Comparison of ENCODE assay signal across 8 mouse cellular contexts in the genomic region with DNA sequence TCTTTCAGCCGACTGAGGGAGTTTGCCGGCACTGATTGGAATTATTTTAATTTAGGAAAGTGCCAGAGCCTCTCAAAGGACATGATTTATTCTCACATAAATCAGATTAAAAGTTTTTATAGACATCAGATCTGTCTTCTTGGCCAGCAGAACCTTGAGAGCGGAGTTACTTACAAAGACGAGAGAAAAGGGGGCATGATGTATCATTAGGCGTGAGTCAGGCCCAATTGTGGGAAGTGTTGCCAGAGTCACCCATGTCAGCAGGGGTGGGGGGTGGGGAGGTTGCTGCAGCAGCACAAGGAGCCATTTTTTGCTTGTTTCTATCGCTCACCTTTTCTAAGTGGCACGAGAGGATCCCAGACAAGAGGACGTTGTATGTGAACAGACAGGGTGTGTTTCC.
A peak's percentile ranks its signal among the peaks of the same experiment; 100 is the strongest.
DNase-seq lines count a peak whose midpoint lies in the region; ATAC-seq and TF ChIP-seq lines count a peak whose summit lies in the region.

No protein-coding gene starts in this region.

- ATAC-seq in kidney, embryonic 15.5 days (replicated peaks; ENCODE audit: low FRiP score) = 0 out of 2 replicates have a peak, but pooled peaks have one; percentile 22
- ATAC-seq in heart, postnatal 0 days (ENCODE audit: insufficient read depth, low read depth) = no peak
- ATAC-seq in midbrain, embryonic 12.5 days (ENCODE audit: low FRiP score, low read depth) = no peak
- no peak for ATAC-seq in megakaryocyte-erythroid progenitor cell, adult 5-6 weeks (replicated peaks; ENCODE audit: low FRiP score, low TSS enrichment, poor library complexity, severe bottlenecking)

- H3K27ac ChIP-seq in kidney, embryonic 15.5 days = peak overlapping the region; percentile 75
- peak overlapping the region; percentile 46; the same call in 1 of the 2 replicates for H3K27ac ChIP-seq in heart, postnatal 0 days (ENCODE audit: low read depth)
- H3K27ac ChIP-seq in midbrain, embryonic 12.5 days (replicated peaks) = no peak overlapping the region

- H3K4me2 ChIP-seq in kidney, embryonic 15.5 days = peak overlapping the region; percentile 77
- H3K4me2 ChIP-seq in heart, postnatal 0 days (ENCODE audit: low read depth, low read length) = peak overlapping the region; percentile 73
- peak overlapping the region; percentile 42 for H3K4me2 ChIP-seq in midbrain, embryonic 12.5 days (replicated peaks)

- 2% methylated on average over 8 of the region's 8 CpGs for WGBS in kidney, embryonic 15.5 days
- 4% methylated on average over 8 of the region's 8 CpGs for WGBS in heart, postnatal 0 days
- WGBS in midbrain, embryonic 12.5 days = 1% methylated on average over 8 of the region's 8 CpGs

- no peak for TF ChIP-seq EP300 in heart, postnatal 0 days (IDR thresholded peaks at IDR 0.05; ENCODE audit: low read depth)

- H3K36me3 ChIP-seq in kidney, embryonic 15.5 days = no peaks in the 10 kb centered on the region
- H3K36me3 ChIP-seq in heart, postnatal 0 days (replicated peaks; ENCODE audit: control insufficient read depth, insufficient read depth, low read length) = no peaks in the 10 kb centered on the region
- no peaks in the 10 kb centered on the region for H3K36me3 ChIP-seq in midbrain, embryonic 12.5 days

- no peaks in the 10 kb centered on the region for H3K9me3 ChIP-seq in kidney, embryonic 15.5 days (replicated peaks)
- no peaks in the 10 kb centered on the region for H3K9me3 ChIP-seq in heart, postnatal 0 days (replicated peaks; ENCODE audit: control insufficient read depth, low read length)
- H3K9me3 ChIP-seq in midbrain, embryonic 12.5 days = no peaks in the 10 kb centered on the region

- peaks cover 4% of the 10 kb centered on the region; the same call in 1 of the 2 replicates for H3K27me3 ChIP-seq in kidney, embryonic 15.5 days
- H3K27me3 ChIP-seq in heart, postnatal 0 days (ENCODE audit: control insufficient read depth, insufficient read depth, low read length) = 0 out of 2 replicates have a peak, but pooled peaks cover 2% of the 10 kb centered on the region
- H3K27me3 ChIP-seq in midbrain, embryonic 12.5 days = peaks cover 37% of the 10 kb centered on the region

- H3K9ac ChIP-seq in kidney, embryonic 15.5 days = peak overlapping the region; percentile 31
- H3K9ac ChIP-seq in heart, postnatal 0 days (replicated peaks; ENCODE audit: low read depth, low read length) = peak overlapping the region; percentile 56
- no peak overlapping the region for H3K9ac ChIP-seq in midbrain, embryonic 12.5 days (replicated peaks)

- DNase-seq in kidney, postnatal 10 days = no peak
- peak; percentile 76 for DNase-seq in brain, adult 2 months (ENCODE audit: low read depth, low spot score)
- peak; percentile 31 for DNase-seq in heart, postnatal 0 days (ENCODE audit: low spot score)
- DNase-seq in c-Kit-positive CD71-positive TER-119-positive erythroid progenitor cells, embryonic 14.5 days (ENCODE audit: low spot score) = no peak
- DNase-seq in layer of hippocampus, adult 8-10 months (ENCODE audit: low spot score in 2 of 2) = no peak

- peak overlapping the region; percentile 44 for H3K4me3 ChIP-seq in kidney, embryonic 15.5 days (replicated peaks)
- H3K4me3 ChIP-seq in heart, postnatal 0 days (ENCODE audit: low read depth, low read length) = peak overlapping the region; percentile 41
- H3K4me3 ChIP-seq in midbrain, embryonic 12.5 days = 0 out of 2 replicates have a peak overlapping the region, but pooled peaks have one; percentile 6

- no peak for TF ChIP-seq CTCF in heart, postnatal 0 days (IDR thresholded peaks at IDR 0.05; ENCODE audit: low read depth)

- H3K4me1 ChIP-seq in kidney, embryonic 15.5 days = peaks cover 49% of the 10 kb centered on the region
- peaks cover 26% of the 10 kb centered on the region for H3K4me1 ChIP-seq in heart, postnatal 0 days (ENCODE audit: control insufficient read depth, insufficient read depth)
- peaks cover 53% of the 10 kb centered on the region for H3K4me1 ChIP-seq in midbrain, embryonic 12.5 days

Comparison
In these comparisons a context has a peak if more than half of its experiments do, and no peak if none do; other contexts are left out.
1. DNase-seq: peak in brain, adult 2 months (single experiment) and heart, postnatal 0 days (single experiment); none in kidney, postnatal 10 days (single experiment), c-Kit-positive CD71-positive TER-119-positive erythroid progenitor cells, embryonic 14.5 days (single experiment) and layer of hippocampus, adult 8-10 months (0 of 2).
2. Peak in every context shown above with its lines, with median percentiles within 50 percentile points of each other: H3K4me2 ChIP-seq and H3K4me3 ChIP-seq.